Mouse (Mus musculus) liver, adult 10 weeks (tissue): ENCODE data around the gene Ces2g. TPM values are rescaled to one million over a fixed set of nuclear protein-coding genes. Genes with fewer than 3 reads are reported as not detected.

Source experiments
- polyA plus RNA-seq: library from polyadenylated mRNA; stranded (reverse); fragments of 350-450 nt; fragmentation: Illumina TruSeq; extraction: RNeasy Lipid Tissue Mini Kit (QIAGEN cat#74804); gene quantifications from one replicate; pipeline ENCODE4 v1.2.3, GENCODE M21; 2014; ENCODE audit warnings: low read depth, low replicate concordance

Gene Ces2g
- polyA plus RNA-seq = 57.8 TPM

DNA sequence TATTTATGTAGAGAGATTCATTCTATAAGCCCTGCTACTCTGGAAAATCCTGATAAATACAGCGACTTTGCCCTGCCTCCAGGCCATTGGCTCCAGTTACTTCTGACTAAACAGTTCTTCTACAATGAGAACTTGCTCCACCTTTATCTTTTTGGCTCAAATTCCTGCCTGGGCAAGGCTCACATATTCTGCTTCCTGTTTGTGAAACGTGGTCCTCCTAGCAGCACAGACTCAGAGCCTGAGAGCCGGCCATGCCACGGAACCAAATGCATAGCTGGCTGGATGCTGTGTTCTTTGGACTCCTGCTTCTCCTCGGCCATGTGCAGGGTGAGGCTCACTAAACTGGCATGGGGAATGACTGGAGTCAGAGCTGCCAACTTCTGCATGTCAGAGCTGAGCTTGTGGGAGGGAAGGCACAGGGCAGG lies at the start of gene Ces2g:
TSS of gene Ces2g (plus strand) at position 182 of the 425 bp plus-strand sequence.

DNA sequence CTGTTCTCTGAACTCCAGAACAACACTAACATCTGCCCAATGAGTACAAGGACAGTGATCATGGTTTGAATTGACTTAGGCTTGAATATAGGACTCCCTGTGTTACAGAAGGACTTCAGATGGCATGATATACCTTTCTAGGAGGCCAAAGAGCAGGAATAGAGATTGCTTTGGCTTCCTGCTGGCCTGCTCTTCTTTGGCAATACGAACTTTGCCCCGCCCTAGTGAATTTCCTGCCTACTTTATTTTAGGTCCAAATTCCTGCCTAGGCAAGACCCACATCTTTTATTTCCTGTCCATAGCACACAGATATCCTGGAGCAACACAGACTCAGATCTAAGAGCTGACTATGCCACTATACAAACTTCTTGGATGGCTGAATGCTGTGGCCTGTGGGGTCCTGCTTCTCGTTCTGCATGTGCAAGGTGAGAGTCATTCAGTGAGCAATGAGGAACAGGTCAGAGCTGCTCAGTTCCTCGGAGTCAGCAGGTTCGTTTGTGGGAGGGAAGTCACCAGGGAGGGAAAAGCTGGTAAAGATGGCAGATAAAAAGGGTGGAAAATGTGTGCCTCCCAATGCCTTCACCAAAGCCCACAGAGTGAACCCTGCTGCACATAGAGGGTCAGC lies 35.4 kb upstream of the Ces2g start, which contains the start of gene Ces2e:
TSS of gene Ces2e (plus strand) at position 289 of the 625 bp plus-strand sequence.

GRCm38 (mm10) chr8:104947056-104947455 lies 14.5 kb upstream of the Ces2g start, which contains the start of gene Ces2f:
Ces2f (plus strand) TSS chr8:104947356.

GRCm38 (mm10) chr8:105000586-105000985 lies 39.1 kb downstream of the Ces2g start, which contains the start of gene Ces2h:
Ces2h (plus strand) TSS chr8:105000853.

Other genes with a start within 250 kb of the Ces2g start
- gene Ces2a, start 227.7 kb upstream of the Ces2g start, polyA plus RNA-seq = 141 TPM
- gene Ces2b, start 130.1 kb upstream of the Ces2g start, polyA plus RNA-seq = 0.42 TPM
- 107 TPM for gene Ces2c, start 114.7 kb upstream of the Ces2g start, polyA plus RNA-seq
- gene Ces2e, start 35.5 kb upstream of the Ces2g start, polyA plus RNA-seq = 126 TPM
- gene Ces2f, start 14.4 kb upstream of the Ces2g start, polyA plus RNA-seq = not detected
- 0.26 TPM for gene Ces2h, start 39.1 kb downstream of the Ces2g start, polyA plus RNA-seq
- 886 TPM for gene Ces3a, start 86.9 kb downstream of the Ces2g start, polyA plus RNA-seq
- gene Ces3b, start 122.0 kb downstream of the Ces2g start, polyA plus RNA-seq = 265 TPM
- 0.56 TPM for gene Ces4a, start 170.1 kb downstream of the Ces2g start, polyA plus RNA-seq
- 31.0 TPM for gene Cbfb, start 209.0 kb downstream of the Ces2g start, polyA plus RNA-seq